In the genomic region with DNA sequence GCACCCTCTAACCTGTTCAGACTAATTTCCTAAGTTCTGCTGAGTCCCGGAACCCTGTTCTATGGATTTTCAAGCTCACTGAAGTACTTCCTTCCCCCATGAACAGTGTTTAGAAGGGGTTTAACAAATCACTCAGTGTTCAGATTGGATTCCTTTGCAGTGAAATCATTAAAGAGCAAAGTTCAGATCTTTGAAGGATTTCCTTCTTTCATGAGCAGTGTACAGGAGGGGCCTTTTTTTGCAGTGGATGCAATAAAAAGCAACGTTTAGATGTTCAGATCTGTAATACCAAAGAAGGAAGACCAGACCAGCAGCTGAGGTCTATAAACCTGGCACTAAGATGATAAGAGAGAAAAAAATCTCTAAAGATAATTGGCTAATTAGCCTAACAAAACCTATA, we compare ENCODE assay signal across 30 mouse cellular contexts.
"Had no signal": no experiment of that assay in that cellular context is flagged by ENCODE, and none has a peak within 500 bp of the region (broad histone marks: within the 10 kb centered on the region; RNA-seq: fewer than 3 reads in every experiment).

No protein-coding gene starts in this region.

- H3K27ac ChIP-seq: limb, embryonic 10.5 days; limb, embryonic 12.5 days; limb, embryonic 13.5 days; limb, embryonic 15.5 days; liver, embryonic 12.5 days; liver, embryonic 13.5 days; liver, embryonic 14.5 days; liver, embryonic 15.5 days; lung, embryonic 15.5 days; macrophage; midbrain, embryonic 10.5 days; midbrain, embryonic 12.5 days; midbrain, embryonic 13.5 days; midbrain, embryonic 15.5 days had no signal

- ATAC-seq: liver, embryonic 12.5 days; liver, postnatal 0 days; lung, postnatal 0 days; midbrain, embryonic 13.5 days; midbrain, embryonic 15.5 days; midbrain, embryonic 16.5 days had no signal

- DNase-seq: left cerebral cortex, postnatal 4 days; liver; liver, embryonic 13.5 days; liver, postnatal 0 days; lung, adult 18-20 months; lung, adult 2 months; lung, embryonic 14.5 days; lung, postnatal 10 days; lung, postnatal 14 days; lung, postnatal 36 days; lung, postnatal 4 days; midbrain, embryonic 14.5 days had no signal

- H3K27me3 ChIP-seq: limb, embryonic 12.5 days; limb, embryonic 13.5 days; limb, embryonic 15.5 days; liver, embryonic 12.5 days; liver, embryonic 13.5 days; liver, embryonic 15.5 days; lung, embryonic 15.5 days; megakaryocyte, embryonic 14.5 days; midbrain, embryonic 12.5 days; midbrain, embryonic 13.5 days; midbrain, embryonic 15.5 days had no signal

- H3K9me3 ChIP-seq: limb, embryonic 10.5 days; limb, embryonic 12.5 days; limb, embryonic 13.5 days; limb, embryonic 15.5 days; liver, embryonic 12.5 days; liver, embryonic 13.5 days; liver, embryonic 15.5 days; lung, embryonic 15.5 days; megakaryocyte, embryonic 14.5 days; midbrain, embryonic 10.5 days; midbrain, embryonic 12.5 days; midbrain, embryonic 13.5 days; midbrain, embryonic 15.5 days had no signal

- H3K4me2 ChIP-seq: limb, embryonic 12.5 days; limb, embryonic 13.5 days; limb, embryonic 15.5 days; liver, embryonic 12.5 days; liver, embryonic 13.5 days; liver, embryonic 15.5 days; lung, embryonic 14.5 days; lung, embryonic 15.5 days; midbrain, embryonic 11.5 days; midbrain, embryonic 12.5 days; midbrain, embryonic 13.5 days; midbrain, embryonic 15.5 days had no signal

- H3K4me3 ChIP-seq: limb, embryonic 10.5 days; limb, embryonic 12.5 days; limb, embryonic 13.5 days; limb, embryonic 15.5 days; liver, embryonic 12.5 days; liver, embryonic 13.5 days; liver, embryonic 15.5 days; lung, embryonic 15.5 days; megakaryocyte, embryonic 14.5 days; midbrain, embryonic 10.5 days; midbrain, embryonic 12.5 days; midbrain, embryonic 13.5 days; midbrain, embryonic 15.5 days; myocyte had no signal

- H3K9ac ChIP-seq: limb, embryonic 12.5 days; limb, embryonic 13.5 days; limb, embryonic 15.5 days; liver, embryonic 12.5 days; liver, embryonic 13.5 days; liver, embryonic 14.5 days; liver, embryonic 15.5 days; liver, postnatal 0 days; lung, embryonic 14.5 days; lung, embryonic 15.5 days; midbrain, embryonic 12.5 days; midbrain, embryonic 13.5 days; midbrain, embryonic 15.5 days had no signal

- H3K36me3 ChIP-seq: limb, embryonic 10.5 days; limb, embryonic 12.5 days; limb, embryonic 13.5 days; limb, embryonic 15.5 days; liver, embryonic 12.5 days; liver, embryonic 13.5 days; liver, embryonic 15.5 days; lung, embryonic 15.5 days; midbrain, embryonic 10.5 days; midbrain, embryonic 12.5 days; midbrain, embryonic 13.5 days; midbrain, embryonic 15.5 days had no signal

- H3K4me1 ChIP-seq: limb, embryonic 10.5 days; limb, embryonic 12.5 days; limb, embryonic 13.5 days; limb, embryonic 15.5 days; liver, embryonic 12.5 days; liver, embryonic 13.5 days; liver, embryonic 15.5 days; lung, embryonic 15.5 days; megakaryocyte, embryonic 14.5 days; midbrain, embryonic 10.5 days; midbrain, embryonic 12.5 days; midbrain, embryonic 13.5 days; midbrain, embryonic 15.5 days had no signal
